Mouse (Mus musculus): ENCODE data around the gene Slco3a1. TPM values are rescaled to one million over a fixed set of nuclear protein-coding genes. Genes with fewer than 3 reads are reported as not detected.
A peak's percentile ranks its signal among the peaks of the same experiment; 100 is the strongest.

Gene Slco3a1
- polyA plus RNA-seq, 1 experiment: 66.6 TPM

- H3K27ac ChIP-seq (ENCODE audit: insufficient read depth, low read length): no peak overlapping the region
- H3K4me1 ChIP-seq (ENCODE audit: control insufficient read depth, insufficient read depth, low read length): peaks cover 36% of the 10 kb centered on the region
- TF ChIP-seq POLR2A (IDR thresholded peaks at IDR 0.05; ENCODE audit: borderline replicate concordance, insufficient read depth, low read length): no peak
- TF ChIP-seq CTCF (IDR thresholded peaks at IDR 0.05; ENCODE audit: borderline replicate concordance, insufficient read depth, low read depth, low read length): no peak
- DNase-seq: no peak
- no peaks in the 10 kb centered on the region for H3K27me3 ChIP-seq (ENCODE audit: control insufficient read depth, insufficient read depth, low read length)
- no peak overlapping the region for H3K4me3 ChIP-seq (replicated peaks; ENCODE audit: insufficient read depth, low read depth, low read length)
- WGBS: 90% methylated on average over 3 of the region's 3 CpGs
These were observed 94.8 kb downstream of the Slco3a1 start for GRCm38 (mm10) chr7:74459812-74460211.

- WGBS: 59% methylated on average over 5 of the region's 5 CpGs
- 0 out of 2 replicates have a peak overlapping the region, but pooled peaks have one; percentile 70 for H3K27ac ChIP-seq (ENCODE audit: insufficient read depth, low read length)
- peak in 1 of 2 experiments; percentile 42 for DNase-seq
- H3K4me1 ChIP-seq (ENCODE audit: control insufficient read depth, insufficient read depth, low read length): peaks cover 32% of the 10 kb centered on the region
- H3K4me3 ChIP-seq (replicated peaks; ENCODE audit: insufficient read depth, low read depth, low read length): no peak overlapping the region
- TF ChIP-seq POLR2A (IDR thresholded peaks at IDR 0.05; ENCODE audit: borderline replicate concordance, insufficient read depth, low read length) (no peak), CTCF (IDR thresholded peaks at IDR 0.05; ENCODE audit: borderline replicate concordance, insufficient read depth, low read depth, low read length) (no peak)
- H3K27me3 ChIP-seq (ENCODE audit: control insufficient read depth, insufficient read depth, low read length): no peaks in the 10 kb centered on the region
These were observed 95.3 kb downstream of the Slco3a1 start for GRCm38 (mm10) chr7:74459277-74459676.

GRCm38 (mm10) chr7:74458475-74459221 is 95.9 kb downstream of the Slco3a1 start:
- TF ChIP-seq POLR2A (IDR thresholded peaks at IDR 0.05; ENCODE audit: borderline replicate concordance, insufficient read depth, low read length) (no peak), CTCF (IDR thresholded peaks at IDR 0.05; ENCODE audit: borderline replicate concordance, insufficient read depth, low read depth, low read length) (no peak)
- peaks cover 29% of the 10 kb centered on the region for H3K4me1 ChIP-seq (ENCODE audit: control insufficient read depth, insufficient read depth, low read length)
- DNase-seq: peak; percentile 32 to 36
- no peak overlapping the region for H3K4me3 ChIP-seq (replicated peaks; ENCODE audit: insufficient read depth, low read depth, low read length)
- WGBS: 34% methylated on average over 8 of the region's 8 CpGs
- H3K27me3 ChIP-seq (ENCODE audit: control insufficient read depth, insufficient read depth, low read length): no peaks in the 10 kb centered on the region
- peak overlapping the region; percentile 70 for H3K27ac ChIP-seq (ENCODE audit: insufficient read depth, low read length)

DNA sequence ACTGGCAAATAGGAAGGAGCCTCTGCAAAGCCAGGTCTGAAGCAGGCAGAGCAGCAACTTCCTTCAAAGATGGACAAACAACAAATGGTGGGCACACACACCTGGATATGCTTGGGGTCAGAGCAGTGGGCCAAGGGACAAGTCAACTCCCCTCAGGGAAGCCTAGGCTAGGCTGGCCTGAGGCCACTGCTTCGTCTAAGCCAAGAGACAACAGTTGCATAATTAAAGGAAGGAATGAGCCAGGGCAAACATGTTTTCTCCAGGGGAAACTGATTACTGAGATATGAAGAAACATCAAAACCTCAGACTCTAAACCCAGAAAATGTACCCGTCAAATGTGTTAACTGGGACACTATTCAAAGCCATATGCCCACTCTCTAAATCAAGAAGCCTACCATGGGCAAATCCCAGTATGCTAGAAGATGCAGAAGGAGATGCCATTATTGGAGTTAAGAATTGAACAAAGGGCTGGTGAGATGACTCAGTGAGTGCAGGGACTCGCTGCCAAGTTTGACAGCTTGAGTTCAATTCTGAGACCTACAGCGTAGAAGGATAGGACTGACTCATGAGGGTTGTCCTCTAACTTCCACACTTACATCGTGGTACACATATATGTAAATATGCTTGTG is 97.1 kb downstream of the Slco3a1 start:
- H3K4me1 ChIP-seq (ENCODE audit: control insufficient read depth, insufficient read depth, low read length): peaks cover 29% of the 10 kb centered on the region
- DNase-seq: peak; percentile 72 to 84
- H3K27ac ChIP-seq (ENCODE audit: insufficient read depth, low read length): peak overlapping the region; percentile 47
- H3K27me3 ChIP-seq (ENCODE audit: control insufficient read depth, insufficient read depth, low read length): no peaks in the 10 kb centered on the region
- 18% methylated on average over 5 of the region's 5 CpGs for WGBS
- TF ChIP-seq CTCF (IDR thresholded peaks at IDR 0.05; ENCODE audit: borderline replicate concordance, insufficient read depth, low read depth, low read length) (no peak), POLR2A (IDR thresholded peaks at IDR 0.05; ENCODE audit: borderline replicate concordance, insufficient read depth, low read length) (no peak)
- H3K4me3 ChIP-seq (replicated peaks; ENCODE audit: insufficient read depth, low read depth, low read length): no peak overlapping the region

- Histone ChIP-seq H3K4me1 (ENCODE audit: control insufficient read depth, insufficient read depth, low read length) (peaks cover 29% of the 10 kb centered on the region), H3K27ac (ENCODE audit: insufficient read depth, low read length) (peak overlapping the region; percentile 47), H3K27me3 (ENCODE audit: control insufficient read depth, insufficient read depth, low read length) (no peaks in the 10 kb centered on the region), H3K4me3 (replicated peaks; ENCODE audit: insufficient read depth, low read depth, low read length) (no peak overlapping the region)
- WGBS: 53% methylated on average over 2 of the region's 2 CpGs
- no peak for DNase-seq
- no peak for TF ChIP-seq POLR2A (IDR thresholded peaks at IDR 0.05; ENCODE audit: borderline replicate concordance, insufficient read depth, low read length)
- no peak for TF ChIP-seq CTCF (IDR thresholded peaks at IDR 0.05; ENCODE audit: borderline replicate concordance, insufficient read depth, low read depth, low read length)
These were observed 97.8 kb downstream of the Slco3a1 start for GRCm38 (mm10) chr7:74456781-74457180.

DNA sequence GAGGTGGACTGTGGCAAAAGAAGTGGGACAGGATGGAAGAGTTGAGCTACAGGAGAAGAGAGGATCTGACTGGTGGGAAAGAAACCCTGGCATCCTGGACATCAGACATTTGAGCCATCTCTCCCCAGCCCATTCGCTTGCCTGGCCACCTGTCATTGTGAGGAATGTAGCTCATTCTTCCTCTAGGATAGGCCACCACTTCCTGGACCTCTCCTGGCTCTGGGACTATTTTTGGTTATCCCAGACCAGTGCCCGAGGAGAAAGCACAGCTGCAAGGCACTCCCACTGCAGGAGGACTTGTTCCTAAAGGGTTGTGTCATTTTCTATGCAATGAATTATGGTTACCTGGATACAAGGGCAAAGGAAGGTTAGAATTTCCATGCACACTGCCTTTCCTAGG is 103.5 kb downstream of the Slco3a1 start:
- no peak for DNase-seq
- WGBS: 39% methylated on average over 2 of the region's 2 CpGs
- TF ChIP-seq CTCF (IDR thresholded peaks at IDR 0.05; ENCODE audit: borderline replicate concordance, insufficient read depth, low read depth, low read length): no peak
- TF ChIP-seq POLR2A (IDR thresholded peaks at IDR 0.05; ENCODE audit: borderline replicate concordance, insufficient read depth, low read length): no peak

DNA sequence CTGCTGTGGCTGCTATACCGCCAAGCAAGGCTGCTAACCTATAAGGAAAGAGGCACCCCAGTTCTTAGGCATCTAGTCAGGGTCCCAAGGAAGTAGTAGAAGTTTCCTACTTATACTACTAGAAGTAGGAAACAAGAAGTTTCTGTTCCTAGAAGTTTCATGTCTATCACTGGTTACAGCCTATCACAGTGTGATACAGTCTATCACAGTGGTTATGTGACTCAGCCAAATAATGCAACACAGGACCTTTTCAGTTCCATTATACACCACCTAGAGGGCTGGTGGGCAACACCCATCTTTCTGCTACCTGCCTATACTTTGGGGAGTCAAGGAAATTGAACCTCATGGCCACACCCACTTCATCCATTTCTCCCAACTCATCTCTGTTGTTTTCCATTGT is 104.8 kb downstream of the Slco3a1 start:
- no peak for DNase-seq
- H3K27me3 ChIP-seq (ENCODE audit: control insufficient read depth, insufficient read depth, low read length): no peaks in the 10 kb centered on the region
- no peak overlapping the region for H3K4me3 ChIP-seq (replicated peaks; ENCODE audit: insufficient read depth, low read depth, low read length)
- H3K4me1 ChIP-seq (ENCODE audit: control insufficient read depth, insufficient read depth, low read length): peaks cover 6% of the 10 kb centered on the region; the same call in 1 of the 2 replicates
- WGBS: 100% methylated on average over 1 of the region's 1 CpGs
- H3K27ac ChIP-seq (ENCODE audit: insufficient read depth, low read length): no peak overlapping the region
- no peak for TF ChIP-seq POLR2A (IDR thresholded peaks at IDR 0.05; ENCODE audit: borderline replicate concordance, insufficient read depth, low read length)
- TF ChIP-seq CTCF (IDR thresholded peaks at IDR 0.05; ENCODE audit: borderline replicate concordance, insufficient read depth, low read depth, low read length): no peak

More for the DNA sequence above, 103.5 kb downstream of the Slco3a1 start:
- H3K27ac ChIP-seq (ENCODE audit: insufficient read depth, low read length): no peak overlapping the region
- H3K4me1 ChIP-seq (ENCODE audit: control insufficient read depth, insufficient read depth, low read length): peaks cover 6% of the 10 kb centered on the region; the same call in 1 of the 2 replicates
- no peaks in the 10 kb centered on the region for H3K27me3 ChIP-seq (ENCODE audit: control insufficient read depth, insufficient read depth, low read length)
- no peak overlapping the region for H3K4me3 ChIP-seq (replicated peaks; ENCODE audit: insufficient read depth, low read depth, low read length)

All from cerebellum, adult 2 months (tissue).